15 mouse cellular contexts compared by ENCODE assay signal in genomic region chr10:6958791-6959190, GRCm38 (mm10).
"Had no signal": no experiment of that assay in that cellular context is flagged by ENCODE, and none has a peak within 500 bp of the region (broad histone marks: within the 10 kb centered on the region; RNA-seq: fewer than 3 reads in every experiment).

No protein-coding gene starts in this region.

- H3K4me3 ChIP-seq: neural tube, embryonic 12.5 days; neural tube, embryonic 13.5 days; stomach, embryonic 15.5 days had no signal

- H3K27ac ChIP-seq: neural tube, embryonic 12.5 days; neural tube, embryonic 13.5 days; stomach, embryonic 15.5 days; stomach, postnatal 0 days had no signal

- H3K9me3 ChIP-seq: neural tube, embryonic 12.5 days; neural tube, embryonic 13.5 days; stomach, embryonic 15.5 days had no signal

- H3K9ac ChIP-seq: neural tube, embryonic 12.5 days; neural tube, embryonic 13.5 days; stomach, embryonic 15.5 days had no signal

- H3K36me3 ChIP-seq: neural tube, embryonic 12.5 days; neural tube, embryonic 13.5 days; stomach, embryonic 15.5 days had no signal

- H3K4me1 ChIP-seq: neural tube, embryonic 12.5 days; neural tube, embryonic 13.5 days; stomach, embryonic 15.5 days had no signal

- H3K4me2 ChIP-seq: neural tube, embryonic 12.5 days; neural tube, embryonic 13.5 days; stomach, embryonic 15.5 days had no signal

- DNase-seq: retina, postnatal 1 day; right cerebral cortex, adult 18-20 months; right cerebral cortex, postnatal 14 days; right cerebral cortex, postnatal 25 days; right cerebral cortex, postnatal 4 days; spleen, adult 18-20 months; thymus, adult 18-20 months; thymus, adult 2 months; thymus, postnatal 14 days; thymus, postnatal 25 days; thymus, postnatal 4 days had no signal

- H3K27me3 ChIP-seq: neural tube, embryonic 12.5 days; neural tube, embryonic 13.5 days; stomach, embryonic 15.5 days had no signal
